Mouse (Mus musculus) heart, adult 2 months (tissue): ENCODE data around the gene Dkkl1. TPM values are rescaled to one million over a fixed set of nuclear protein-coding genes. Genes with fewer than 3 reads are reported as not detected.

Source experiments
- DNase-seq, 2 experiments: peaks; one replicate each; pipeline ENCODE4 v3.0.0; 2021
- H3K27ac ChIP-seq: fragments of 200-600 bp; 2 replicates; pipeline ENCODE4 v1.8.1; 2022
- H3K27me3 ChIP-seq: fragments of 200-500 bp; 2 replicates; pipeline ENCODE4 v1.6.1; 2012; ENCODE audit warnings: mild to moderate bottlenecking, low read length, inconsistent platforms, mixed read lengths; ENCODE audit not compliant: control insufficient read depth, insufficient read depth
- H3K36me3 ChIP-seq: fragments of 200-500 bp; 2 replicates; pipeline ENCODE4 v1.6.1; 2012; ENCODE audit warnings: low read length, inconsistent platforms; ENCODE audit not compliant: control insufficient read depth, insufficient read depth
- H3K4me1 ChIP-seq: fragments of 200-500 bp; 2 replicates; pipeline ENCODE4 v1.6.1; 2011; ENCODE audit warnings: low read length; ENCODE audit not compliant: control insufficient read depth, insufficient read depth
- H3K4me3 ChIP-seq: fragments of 200-600 bp; 2 replicates; pipeline ENCODE4 v1.8.1; 2022
- H3K79me2 ChIP-seq: fragments of 200-500 bp; replicated peaks from 2 replicates; pipeline ENCODE4 v1.6.1; 2012; ENCODE audit warnings: mild to moderate bottlenecking, inconsistent platforms, low read length, moderate library complexity, mixed read lengths; ENCODE audit not compliant: control insufficient read depth, insufficient read depth
- H3K9ac ChIP-seq: fragments of 200-500 bp; 2 replicates; pipeline ENCODE4 v1.6.1; 2012; ENCODE audit warnings: low read depth, mild to moderate bottlenecking, control low read depth, inconsistent platforms, low read length, mixed read lengths
- CTCF ChIP-seq: fragments of 200-600 bp; IDR thresholded peaks from 2 replicates; pipeline ENCODE4 v1.8.1; 2022; ENCODE audit warnings: antibody characterized with exemption, mild to moderate bottlenecking, moderate library complexity
- EP300 ChIP-seq: fragments of 200-500 bp; IDR thresholded peaks from 2 replicates; pipeline ENCODE4 v1.6.1; 2011; ENCODE audit warnings: low read depth, low read length, control low read depth; ENCODE audit not compliant: insufficient read depth
- POLR2A ChIP-seq: fragments of 200-500 bp; IDR thresholded peaks from 2 replicates; pipeline ENCODE4 v1.6.1; 2011; ENCODE audit warnings: mild to moderate bottlenecking, low read depth, low read length, control low read depth; ENCODE audit not compliant: insufficient read depth
- WGBS: fragments of 180-500 bp; shearing (Covaris S2); methylation state at CpG from one replicate; pipeline ENCODE4 v1.1.7; 2018; 5-methylcytosine and 5-hydroxymethylcytosine counted together
- intact Hi-C: fragments of 180-260 bp; cut with DNase I; formaldehyde crosslinking; loops from one replicate; pipeline ENCODE4 v1.15.1; 2025
- polyA plus RNA-seq: library from polyadenylated mRNA; depleted of rRNA; stranded (reverse); fragments of >200 nt; gene quantifications from 2 replicates; pipeline ENCODE4 v1.2.3, GENCODE M21; 2012
- total RNA-seq, 2 experiments: library from RNA; stranded (reverse); gene quantifications; 2 replicates each; pipeline ENCODE4 v1.2.3; 2021

The Dkkl1 gene
- total and polyA plus RNA-seq, 3 experiments: 0.37 TPM; not detected in 2

DNA sequence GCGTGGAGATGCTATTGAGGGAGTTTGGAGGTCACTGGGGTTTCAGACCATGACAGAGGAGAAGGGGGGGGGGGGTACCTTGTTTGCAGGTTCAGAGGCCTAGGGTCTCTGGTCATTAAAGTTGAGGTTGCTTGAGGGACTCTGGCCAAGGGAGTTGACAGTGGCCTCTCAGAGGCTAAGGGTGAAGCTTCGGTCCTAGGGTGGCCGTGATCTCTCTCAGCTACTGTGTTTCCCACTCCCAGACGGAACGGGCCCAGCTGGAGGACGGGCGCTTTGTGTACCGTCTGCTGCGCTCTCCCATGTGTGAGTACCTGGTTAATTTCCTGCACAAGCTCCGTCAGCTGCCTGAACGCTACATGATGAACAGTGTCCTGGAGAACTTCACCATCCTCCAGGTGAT lies 20.0 kb upstream of the Dkkl1 start:
- intact Hi-C loops: no loop called here
- Histone ChIP-seq H3K79me2 (no peaks in the 10 kb centered on the region), H3K4me3 (no peak overlapping the region), H3K4me1 (peaks cover 6% of the 10 kb centered on the region), H3K27me3 (no peaks in the 10 kb centered on the region), H3K9ac (no peak overlapping the region), H3K27ac (no peak overlapping the region), H3K36me3 (no peaks in the 10 kb centered on the region)
- TF ChIP-seq EP300: no peak
- no peak for TF ChIP-seq POLR2A
- TF ChIP-seq CTCF: no peak
- WGBS: 93% methylated on average over 11 of the region's 11 CpGs
- no peak for DNase-seq

DNA sequence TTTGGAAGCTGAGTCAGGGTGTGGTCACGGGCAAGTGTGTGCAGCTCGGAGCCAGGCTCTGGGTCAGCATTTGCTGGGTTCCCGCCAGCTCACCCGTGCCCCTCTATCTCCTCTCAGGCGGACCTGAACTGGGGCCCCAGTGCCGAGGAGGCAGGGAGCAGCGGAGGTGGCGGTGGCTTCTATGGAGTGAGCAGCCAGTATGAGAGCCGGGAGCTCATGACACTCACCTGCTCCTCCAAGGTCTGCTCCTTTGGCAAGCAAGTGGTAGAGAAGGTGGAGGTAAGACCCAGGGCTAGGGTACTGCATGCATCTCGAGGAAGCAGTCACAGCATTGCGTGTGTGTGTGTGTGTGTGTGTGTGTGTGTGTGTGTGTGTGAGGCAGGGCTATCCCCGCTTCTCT lies 19.2 kb upstream of the Dkkl1 start:
- peaks cover 6% of the 10 kb centered on the region for H3K4me1 ChIP-seq
- TF ChIP-seq CTCF (no peak), POLR2A (no peak), EP300 (no peak)
- no peaks in the 10 kb centered on the region for H3K36me3 ChIP-seq
- no peaks in the 10 kb centered on the region for H3K79me2 ChIP-seq
- DNase-seq: no peak
- WGBS: 84% methylated on average over 12 of the region's 12 CpGs
- no peak overlapping the region for H3K4me3 ChIP-seq
- intact Hi-C loops: no loop called here
- H3K27ac ChIP-seq: no peak overlapping the region
- no peaks in the 10 kb centered on the region for H3K27me3 ChIP-seq
- H3K9ac ChIP-seq: no peak overlapping the region

DNA sequence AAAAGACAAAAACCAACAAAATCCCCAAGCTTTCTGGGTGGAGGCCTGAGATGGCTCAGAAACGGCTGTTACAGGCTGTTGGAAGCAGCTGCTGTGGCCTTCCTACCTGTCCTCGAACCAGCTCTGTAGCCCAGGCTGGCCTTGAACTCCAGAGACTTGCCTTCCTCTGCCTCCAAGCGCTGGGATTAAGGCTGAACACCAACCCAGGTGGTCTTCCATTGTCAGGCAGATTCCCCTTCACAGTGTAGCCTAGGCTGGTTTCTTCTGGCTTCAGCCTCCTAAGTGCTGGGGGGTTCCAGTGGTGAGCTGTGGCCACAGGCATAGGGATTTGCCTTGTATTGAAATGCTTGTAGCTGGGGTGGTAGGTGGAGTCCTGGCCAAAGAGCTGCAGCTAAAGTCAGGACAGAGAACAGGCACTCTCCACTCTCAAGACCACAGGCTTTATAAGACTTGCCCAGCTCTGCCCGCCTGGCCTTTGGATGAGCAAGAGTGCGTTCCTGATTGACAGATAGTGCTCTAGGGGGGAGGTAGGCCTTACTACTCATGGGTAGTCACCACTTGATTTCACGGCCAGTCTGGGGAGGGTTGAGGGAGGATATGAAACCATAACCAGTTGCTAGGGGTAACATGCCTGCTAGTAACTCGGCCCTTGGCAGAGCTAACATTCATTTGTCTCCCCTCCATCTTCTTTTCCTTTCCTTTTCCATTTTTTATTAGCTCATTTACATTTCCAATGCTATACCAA lies 17.7 kb upstream of the Dkkl1 start:
- intact Hi-C loops: no loop called here
- H3K9ac ChIP-seq: no peak overlapping the region
- peaks cover 3% of the 10 kb centered on the region for H3K4me1 ChIP-seq
- H3K27ac ChIP-seq: no peak overlapping the region
- no peak for TF ChIP-seq POLR2A
- TF ChIP-seq CTCF: no peak
- TF ChIP-seq EP300: no peak
- no peak for DNase-seq
- H3K4me3 ChIP-seq: no peak overlapping the region
- 84% methylated on average over 7 of the region's 7 CpGs for WGBS
- H3K36me3 ChIP-seq: no peaks in the 10 kb centered on the region
- no peaks in the 10 kb centered on the region for H3K27me3 ChIP-seq
- H3K79me2 ChIP-seq: no peaks in the 10 kb centered on the region

DNA sequence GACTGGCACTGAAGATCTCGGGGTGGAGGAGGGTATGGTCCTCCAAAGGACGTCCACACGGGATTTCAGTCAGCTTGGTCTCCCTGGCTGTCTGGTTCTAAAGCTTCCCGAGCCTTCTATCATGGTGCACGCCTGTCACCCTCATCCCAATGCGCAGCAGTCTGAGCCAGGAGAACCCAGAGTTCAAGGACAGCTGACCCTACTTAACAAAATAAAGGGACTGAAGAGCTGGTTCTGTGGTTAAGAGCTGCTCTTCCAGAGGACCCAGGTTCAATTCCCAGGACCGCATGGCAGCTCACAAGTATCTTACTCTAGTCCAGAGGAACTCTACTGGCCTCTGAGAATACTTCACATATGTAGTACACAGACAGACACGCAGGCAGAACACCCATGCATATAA lies 17.1 kb upstream of the Dkkl1 start:
- H3K36me3 ChIP-seq: no peaks in the 10 kb centered on the region
- H3K27me3 ChIP-seq: no peaks in the 10 kb centered on the region
- no peak overlapping the region for H3K4me3 ChIP-seq
- no peak overlapping the region for H3K9ac ChIP-seq
- H3K79me2 ChIP-seq: no peaks in the 10 kb centered on the region
- no peak for TF ChIP-seq POLR2A
- TF ChIP-seq EP300: no peak
- TF ChIP-seq CTCF: no peak
- DNase-seq: no peak
- peaks cover 2% of the 10 kb centered on the region; the same call in 1 of the 2 replicates for H3K4me1 ChIP-seq
- H3K27ac ChIP-seq: no peak overlapping the region
- intact Hi-C loops: no loop called here
- WGBS: 92% methylated on average over 8 of the region's 8 CpGs

DNA sequence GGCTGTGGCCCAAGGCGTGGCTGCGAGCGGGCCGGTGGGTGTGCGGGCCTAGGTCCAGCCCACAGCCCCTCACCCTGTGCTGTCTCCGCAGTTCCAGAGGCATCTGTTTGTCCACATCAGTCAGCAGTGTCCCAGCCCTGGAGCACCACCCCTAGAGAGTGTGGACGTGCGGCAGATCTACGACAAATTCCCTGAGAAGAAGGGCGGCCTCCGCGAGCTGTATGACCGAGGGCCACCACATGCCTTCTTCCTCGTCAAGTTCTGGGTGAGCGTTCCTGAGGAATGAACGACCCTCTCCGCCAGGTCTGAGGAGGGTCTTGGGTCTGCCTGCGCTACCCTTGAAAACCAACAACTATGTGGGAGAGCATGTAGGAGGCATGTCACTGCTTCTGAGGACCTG lies 16.6 kb upstream of the Dkkl1 start:
- no peaks in the 10 kb centered on the region for H3K36me3 ChIP-seq
- no peaks in the 10 kb centered on the region for H3K79me2 ChIP-seq
- DNase-seq: no peak
- no peak overlapping the region for H3K4me3 ChIP-seq
- intact Hi-C loops: no loop called here
- no peak overlapping the region for H3K27ac ChIP-seq
- H3K9ac ChIP-seq: no peak overlapping the region
- WGBS: 94% methylated on average over 18 of the region's 18 CpGs
- H3K27me3 ChIP-seq: no peaks in the 10 kb centered on the region
- H3K4me1 ChIP-seq: no peaks in the 10 kb centered on the region
- TF ChIP-seq POLR2A: no peak
- TF ChIP-seq EP300: no peak

DNA sequence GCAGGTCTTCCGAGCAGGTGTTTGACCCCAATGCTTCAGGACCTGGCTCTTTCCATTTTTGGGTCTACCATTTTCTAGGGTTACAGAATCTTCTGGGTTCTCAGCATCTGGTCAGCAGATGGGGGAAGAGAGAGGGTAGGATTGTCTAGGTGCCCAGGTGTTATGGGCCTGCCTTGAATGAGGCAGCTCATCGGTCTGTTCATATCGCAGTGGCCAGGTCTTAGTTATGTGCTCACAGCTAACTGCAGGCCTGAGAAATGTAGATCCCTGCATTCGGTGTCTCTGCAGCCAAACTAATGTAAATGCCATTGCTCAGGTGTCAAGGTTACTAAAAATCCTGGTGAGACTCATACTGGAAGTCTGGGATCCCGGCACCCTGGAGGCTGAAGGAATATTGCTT lies 14.5 kb upstream of the Dkkl1 start:
- TF ChIP-seq CTCF (no peak), POLR2A (no peak), EP300 (no peak)
- Histone ChIP-seq H3K36me3 (no peaks in the 10 kb centered on the region), H3K79me2 (no peaks in the 10 kb centered on the region), H3K27me3 (no peaks in the 10 kb centered on the region), H3K9ac (no peak overlapping the region), H3K4me3 (no peak overlapping the region), H3K4me1 (no peaks in the 10 kb centered on the region), H3K27ac (no peak overlapping the region)
- WGBS: 98% methylated on average over 5 of the region's 5 CpGs
- no peak for DNase-seq
- intact Hi-C loops: no loop called here
